Mouse (Mus musculus): Measurements from ENCODE around the gene Tgm2.

- no peak for TF ChIP-seq POLR2A (IDR thresholded peaks at IDR 0.05; ENCODE audit: control insufficient read depth, low read depth, low read length)
- no peak for TF ChIP-seq CTCF (IDR thresholded peaks at IDR 0.05; ENCODE audit: control insufficient read depth, insufficient read depth, insufficient replicate concordance, low read depth, low read length)
Observed at GRCm38 (mm10) chr2:158071633-158071995, 74.6 kb downstream of the Tgm2 start.

Data from testis, adult 2 months (tissue).